Mouse (Mus musculus): ENCODE results near the gene Lama2.

Gene Lama2

DNA sequence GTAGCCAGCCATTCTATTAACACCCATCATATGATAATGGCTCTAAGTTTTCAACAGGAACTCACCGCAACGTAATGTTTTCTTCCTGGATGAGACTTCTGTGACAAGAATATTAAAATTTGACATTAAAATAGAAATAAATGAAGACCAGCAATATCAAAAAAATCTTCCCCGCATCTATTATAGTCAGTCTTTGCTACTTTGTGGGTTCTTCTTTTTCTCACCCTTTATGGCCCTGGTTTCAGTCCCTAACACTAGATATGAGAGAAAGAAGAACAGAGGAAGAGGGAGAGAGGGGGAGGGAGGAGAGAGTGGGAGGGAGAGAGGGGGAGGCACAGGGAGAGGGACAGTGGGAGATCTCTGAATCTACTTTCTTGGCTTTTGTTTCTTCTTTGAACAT lies at the start of gene Lama2:
Gene Lama2, minus strand, starts transcription at position 101 of the 400 bp plus-strand sequence.
- DNase-seq (ENCODE audit: low spot score) = no peak

DNA sequence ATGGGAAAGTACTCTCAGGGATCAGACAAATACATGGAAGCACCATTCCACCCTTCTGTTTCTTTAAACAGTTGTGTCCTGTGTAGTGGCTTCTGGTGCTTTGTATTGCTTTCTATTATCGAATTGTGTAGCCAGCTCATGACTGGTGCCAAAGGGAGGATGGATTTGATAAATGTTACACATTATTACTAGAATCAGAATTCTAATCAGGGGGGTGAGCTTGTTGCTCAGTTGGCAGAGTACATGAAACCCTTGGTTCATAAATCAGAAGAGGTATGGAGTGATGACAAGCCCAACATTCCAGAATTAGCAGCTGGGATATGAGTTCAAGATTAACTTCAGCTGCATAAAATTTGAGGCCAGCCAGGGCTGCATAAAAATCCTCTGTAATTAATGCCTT lies 44.8 kb upstream of the Lama2 start:
- DNase-seq (ENCODE audit: low spot score) = no peak

DNA sequence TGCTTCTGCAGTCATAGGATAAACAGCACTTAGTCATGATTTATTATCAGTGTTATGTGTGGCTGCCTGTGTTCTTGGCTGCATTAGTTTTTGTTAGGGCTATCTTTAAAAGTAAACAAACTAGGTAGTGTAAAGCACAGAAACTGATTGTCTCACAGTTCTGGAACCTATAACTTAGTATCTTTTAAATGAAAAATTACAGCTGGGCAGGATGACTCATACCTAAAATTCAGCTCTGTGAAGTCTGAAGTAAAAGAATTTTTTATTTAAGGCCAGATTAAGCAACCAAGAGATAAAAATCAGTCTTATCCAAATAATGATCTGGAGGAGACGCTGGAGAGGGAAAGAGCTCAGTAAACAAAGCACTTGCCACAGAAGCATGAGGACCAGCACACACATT lies 43.8 kb upstream of the Lama2 start:
- no peak for DNase-seq (ENCODE audit: low spot score)

DNA sequence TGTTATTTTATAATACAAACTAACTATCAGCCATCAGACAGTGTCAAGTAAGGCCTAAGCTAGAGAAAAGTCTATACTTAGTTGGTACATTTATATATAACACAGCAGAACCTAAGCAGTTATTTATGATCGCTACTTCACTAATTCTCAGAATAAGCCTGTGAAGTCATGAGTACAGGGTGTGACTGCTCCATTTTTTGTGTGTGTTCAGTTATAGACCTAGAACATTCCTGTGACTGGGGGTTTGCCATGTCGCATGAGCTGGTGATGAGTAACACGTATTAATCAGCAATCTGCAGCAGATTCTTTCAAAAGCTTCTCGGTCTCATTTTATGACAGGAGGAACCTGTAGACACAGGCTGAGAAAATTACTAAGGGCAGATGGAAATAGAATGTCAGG lies 34.6 kb upstream of the Lama2 start:
- no peak for DNase-seq (ENCODE audit: low spot score)

DNA sequence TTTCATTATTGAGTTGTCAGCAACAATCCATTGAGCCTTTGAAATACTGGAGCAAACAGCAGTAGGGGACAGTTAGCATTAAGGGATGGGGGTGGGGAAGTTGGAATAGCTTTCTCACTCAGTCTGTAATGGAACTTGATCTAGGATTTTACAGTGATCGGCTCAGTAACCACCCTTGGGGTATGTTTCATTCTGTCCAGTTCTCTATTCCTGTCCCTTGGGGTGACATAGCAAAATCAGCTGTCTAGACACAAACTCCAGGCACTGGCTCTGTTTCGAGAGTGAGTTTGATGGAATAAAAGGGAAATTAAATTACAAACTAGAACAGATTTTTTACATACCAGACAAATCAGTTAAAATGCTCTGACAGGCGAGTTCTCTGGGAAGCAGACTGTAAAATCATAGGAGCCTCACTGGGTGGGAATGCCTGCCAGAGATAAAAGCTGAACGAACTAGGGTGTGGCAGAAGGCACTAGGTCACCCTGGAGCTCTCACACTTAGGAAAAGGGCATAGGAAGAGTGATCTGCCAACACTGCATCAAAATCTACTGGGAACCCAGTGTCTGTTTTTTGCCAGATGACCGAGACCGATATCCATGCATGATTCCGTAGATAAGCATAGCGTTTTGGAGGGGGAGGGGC lies 33.3 kb upstream of the Lama2 start:
- no peak for DNase-seq (ENCODE audit: low spot score)

DNA sequence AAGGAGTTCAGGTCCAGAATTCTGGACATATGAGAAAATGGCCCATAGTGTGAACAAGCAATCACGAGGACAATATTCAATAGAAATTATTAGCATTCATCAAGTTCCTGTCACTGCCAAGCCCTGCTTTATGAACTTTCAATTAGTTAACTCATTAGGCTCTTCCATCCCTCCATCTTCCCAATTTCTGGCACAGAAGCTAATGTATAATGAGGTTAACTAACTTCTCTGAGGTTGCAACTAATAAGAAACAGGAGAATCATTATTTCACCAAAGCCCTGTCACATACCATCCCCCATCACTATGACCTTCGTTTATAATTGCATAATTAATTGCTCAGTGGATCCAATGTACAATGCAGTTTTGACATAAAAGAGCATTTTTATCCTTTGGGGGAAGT lies 16.2 kb upstream of the Lama2 start:
- DNase-seq (ENCODE audit: low spot score) = no peak

DNA sequence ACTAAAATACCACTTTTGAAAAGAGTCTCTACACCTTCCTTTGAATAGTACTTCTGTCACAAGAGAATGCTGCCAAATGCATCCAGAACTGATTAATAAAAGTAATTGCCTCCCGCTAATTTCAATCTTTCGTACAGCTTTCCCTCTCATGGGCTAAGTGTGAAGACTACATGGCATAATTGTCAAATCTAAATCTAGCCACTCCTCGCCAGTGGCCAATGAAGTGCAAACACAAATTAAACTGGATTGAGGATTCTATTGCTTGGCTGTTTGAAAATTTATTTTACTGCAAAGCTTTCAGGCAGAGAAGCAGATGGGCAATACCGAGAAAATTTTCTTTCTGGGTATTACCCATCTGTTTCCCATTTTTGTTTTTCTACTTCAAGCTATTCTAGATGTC lies 11.4 kb upstream of the Lama2 start:
- DNase-seq (ENCODE audit: low spot score) = no peak

DNA sequence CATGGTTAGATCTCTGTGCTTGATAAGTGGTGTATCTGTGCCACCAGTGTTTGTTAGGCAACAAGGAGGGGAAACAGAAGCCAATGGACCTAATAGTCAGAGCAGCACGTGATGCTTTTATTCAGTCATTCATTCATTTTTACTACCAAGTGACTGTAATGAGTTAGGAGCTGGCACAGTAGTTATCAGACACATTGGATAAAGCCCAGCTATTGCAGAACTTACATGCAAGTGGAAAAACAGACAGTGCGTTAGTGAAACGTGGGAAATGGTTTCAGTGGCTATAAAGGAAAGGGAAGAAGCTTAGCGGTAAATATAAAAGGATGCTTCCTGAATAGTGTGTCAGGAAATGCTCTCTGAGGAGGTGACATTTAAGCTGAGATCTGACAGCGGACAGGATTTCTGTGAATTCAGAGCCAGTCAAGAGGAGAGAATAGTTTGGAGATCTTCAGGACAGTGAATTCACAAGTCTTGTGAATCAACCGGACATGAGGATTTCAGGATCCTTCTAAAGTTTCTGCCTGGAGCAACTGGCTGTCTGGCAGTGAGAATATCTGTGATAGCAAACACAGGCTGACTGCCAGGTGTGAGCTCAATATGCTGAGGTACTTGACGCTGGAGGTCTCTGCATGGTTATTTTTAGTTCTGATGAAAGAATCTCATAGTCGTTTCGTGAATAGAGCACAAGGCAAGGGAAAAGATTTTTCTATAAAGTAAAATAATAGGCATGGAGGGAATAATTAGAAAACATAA lies 2.3 kb upstream of the Lama2 start:
- DNase-seq (ENCODE audit: low spot score) = no peak

DNA sequence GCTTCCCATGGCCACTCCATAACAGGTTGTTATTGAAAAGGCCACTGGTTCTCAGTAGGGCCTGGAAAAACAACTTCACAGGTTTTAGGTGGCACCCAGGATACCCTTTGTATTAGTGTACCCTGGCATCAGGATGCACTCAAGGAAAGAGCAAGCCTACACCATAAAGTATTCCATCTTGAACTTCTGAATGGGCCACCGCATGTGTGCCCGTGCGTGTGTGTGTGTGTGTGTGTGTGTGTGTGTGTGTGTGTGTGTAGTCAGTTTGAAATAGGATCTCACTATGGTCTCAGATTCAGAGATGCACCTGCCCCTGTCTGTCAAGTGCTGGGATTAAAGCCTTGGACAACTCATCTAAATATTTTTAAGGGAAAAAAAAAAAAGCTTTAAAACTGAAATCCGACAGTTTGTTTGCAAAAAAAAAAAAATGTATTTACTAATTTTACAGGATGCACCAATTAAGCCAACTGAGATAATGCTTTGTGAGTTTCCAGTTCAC lies 2.0 kb downstream of the Lama2 start:
- DNase-seq (ENCODE audit: low spot score) = no peak

DNA sequence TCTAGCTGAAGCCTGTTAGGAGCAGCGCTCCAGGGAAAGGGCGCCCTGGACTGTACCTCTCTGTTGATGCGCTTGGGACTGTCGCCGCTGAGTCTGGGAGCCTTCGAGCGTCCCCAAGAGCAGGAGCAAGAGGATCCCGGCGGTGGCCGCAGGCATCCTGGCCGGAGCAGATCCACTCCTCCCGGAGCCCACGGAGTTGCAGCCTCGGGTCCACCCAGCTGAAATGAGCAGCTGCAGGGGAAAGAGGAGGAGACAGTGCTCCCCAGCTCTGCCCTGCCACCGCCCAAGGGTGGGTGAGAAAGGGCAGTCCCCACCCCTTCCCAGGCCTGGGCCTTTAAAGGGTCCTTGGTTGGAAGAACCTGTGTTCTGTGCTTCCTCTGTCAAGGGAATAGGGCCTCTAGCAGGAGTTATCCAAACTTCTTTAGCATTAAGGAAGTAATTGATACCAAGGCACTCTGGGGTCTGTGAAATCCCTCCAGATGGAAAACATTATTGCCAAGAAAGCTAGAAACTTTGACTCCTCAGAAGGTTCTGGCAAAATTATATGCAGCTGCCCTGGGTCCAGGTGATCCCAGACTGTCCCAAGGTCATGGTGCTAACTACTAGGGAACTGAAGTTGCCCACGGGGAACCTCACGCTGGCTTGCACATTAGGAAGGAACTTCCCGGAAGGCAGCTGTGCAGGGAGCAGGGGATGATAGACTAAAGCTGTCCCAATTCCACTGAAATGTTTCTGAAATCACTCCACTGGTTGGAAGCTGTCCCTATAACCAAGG lies 2.7 kb downstream of the Lama2 start:
- DNase-seq (ENCODE audit: low spot score) = peak; percentile 39

DNA sequence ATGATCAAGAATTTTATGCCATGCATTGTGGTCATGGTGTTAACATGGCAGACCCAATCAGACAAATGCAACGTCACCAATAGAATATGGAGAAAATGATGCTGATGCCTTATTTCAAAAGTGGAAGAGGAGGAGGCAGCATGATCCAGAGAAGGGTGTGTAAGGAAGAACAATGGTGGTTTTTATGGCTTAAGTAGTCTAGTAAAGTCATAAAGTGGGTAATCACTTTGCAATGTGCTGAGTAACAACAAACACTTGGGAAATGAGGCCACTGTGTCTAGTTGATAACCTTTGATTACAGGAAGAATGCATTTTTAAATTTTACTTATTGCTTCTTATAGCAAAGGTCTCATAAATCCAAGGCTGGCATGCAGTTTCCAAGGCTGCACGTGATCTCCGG lies 23.9 kb downstream of the Lama2 start:
- DNase-seq (ENCODE audit: low spot score) = no peak

DNA sequence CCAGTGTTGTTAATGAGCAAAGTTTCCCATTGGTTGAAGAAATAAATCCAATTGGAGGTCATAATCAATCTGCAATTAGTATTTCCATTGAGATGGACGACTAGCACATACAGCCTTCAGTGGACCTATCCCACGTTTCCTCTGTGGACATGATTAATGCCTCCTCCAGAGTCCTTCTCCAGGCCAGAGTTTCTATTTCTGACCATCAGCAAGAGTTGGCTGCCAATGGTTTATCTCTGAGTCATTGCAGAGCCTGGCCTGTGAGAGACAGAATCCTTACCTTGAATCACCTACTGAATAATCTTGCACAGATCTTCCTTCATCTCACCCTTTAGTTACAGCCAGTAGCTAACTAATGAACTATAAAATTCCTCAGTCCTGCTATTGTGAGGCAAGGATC lies 86.3 kb downstream of the Lama2 start:
- DNase-seq (ENCODE audit: low spot score) = no peak

DNA sequence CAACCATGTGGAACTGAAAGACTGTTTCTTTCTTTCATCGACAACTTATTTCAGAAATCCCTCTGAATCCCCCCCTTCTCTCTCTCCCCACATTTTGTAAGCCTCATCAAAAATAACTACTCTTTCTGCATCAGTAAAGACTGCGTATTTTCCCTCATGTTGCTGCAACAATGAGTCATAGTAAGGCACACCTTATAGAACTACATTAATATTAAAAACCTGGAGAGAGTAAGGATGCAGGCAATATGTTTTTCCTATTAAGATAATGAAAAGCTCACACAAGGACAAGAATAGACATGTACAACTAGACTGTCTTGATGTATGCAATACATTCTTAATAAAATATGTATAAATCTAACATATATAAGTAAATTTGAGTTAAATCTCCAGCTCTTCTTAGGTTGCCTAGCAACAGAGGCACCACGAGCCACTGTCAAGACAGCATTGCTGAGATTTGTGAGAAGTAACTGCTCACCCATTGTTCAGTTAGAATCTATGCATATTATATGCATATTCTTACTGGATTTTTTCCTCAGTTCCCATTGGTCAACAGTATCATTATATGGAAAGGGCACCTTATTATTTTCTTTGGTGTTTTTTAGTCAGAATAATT lies 110.6 kb downstream of the Lama2 start:
- DNase-seq (ENCODE audit: low spot score) = no peak

DNA sequence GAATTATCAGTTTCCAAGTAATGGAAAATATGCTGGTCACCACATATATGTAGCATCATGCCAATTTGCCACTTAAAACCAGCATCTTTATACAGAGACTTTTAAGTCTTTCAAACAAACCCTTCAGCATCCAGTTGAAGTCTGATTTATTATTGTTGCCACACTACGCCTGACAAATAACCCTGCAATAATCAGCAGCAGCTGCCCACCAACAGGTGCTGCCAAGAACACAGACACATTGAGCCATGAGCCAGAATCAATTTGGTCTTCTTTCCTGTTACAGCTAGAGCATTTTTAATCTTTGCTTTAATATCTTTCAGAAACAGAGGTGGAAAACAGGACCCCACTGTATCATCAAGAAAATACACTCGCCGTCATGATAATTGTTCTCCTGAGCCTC lies 118.7 kb downstream of the Lama2 start:
- no peak for DNase-seq (ENCODE audit: low spot score)

DNA sequence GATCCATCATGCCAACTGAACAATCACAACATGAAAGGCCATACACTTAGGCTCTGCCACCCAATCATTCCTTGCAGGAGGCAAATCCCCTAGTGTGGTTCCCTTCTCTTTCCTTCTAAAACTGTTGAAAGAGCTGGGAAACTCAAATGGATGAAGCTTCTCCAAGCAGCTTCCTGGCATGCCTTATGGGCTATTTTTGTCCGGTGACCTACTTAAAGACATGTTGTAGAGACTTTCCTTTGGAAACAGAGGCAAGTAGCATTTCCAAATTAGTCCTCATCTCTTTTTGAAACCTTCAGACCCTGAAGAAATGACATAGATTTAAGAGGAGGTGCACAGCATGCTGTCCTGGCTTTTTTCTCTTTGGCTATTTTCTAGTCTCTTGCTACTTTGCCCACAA lies 131.1 kb downstream of the Lama2 start:
- no peak for DNase-seq (ENCODE audit: low spot score)

DNA sequence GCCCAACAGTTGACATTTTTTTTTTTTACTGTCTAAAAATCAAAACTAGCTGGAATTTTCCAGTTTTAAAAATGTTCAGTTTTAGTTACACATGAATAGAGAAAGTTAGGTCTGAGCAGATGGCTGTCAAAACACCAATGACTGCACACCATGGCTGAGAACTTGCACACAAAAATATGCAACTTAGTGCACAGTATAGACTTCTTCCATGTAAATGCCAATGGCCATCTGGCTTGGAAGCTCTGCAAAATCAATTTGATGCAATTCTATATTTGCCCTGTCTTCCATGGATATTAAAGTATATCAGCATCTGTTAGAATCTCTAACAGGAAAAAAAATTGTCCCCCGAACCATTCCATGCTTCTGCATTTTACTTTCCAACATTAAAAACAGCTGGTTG lies 135.5 kb downstream of the Lama2 start:
- no peak for DNase-seq (ENCODE audit: low spot score)

DNA sequence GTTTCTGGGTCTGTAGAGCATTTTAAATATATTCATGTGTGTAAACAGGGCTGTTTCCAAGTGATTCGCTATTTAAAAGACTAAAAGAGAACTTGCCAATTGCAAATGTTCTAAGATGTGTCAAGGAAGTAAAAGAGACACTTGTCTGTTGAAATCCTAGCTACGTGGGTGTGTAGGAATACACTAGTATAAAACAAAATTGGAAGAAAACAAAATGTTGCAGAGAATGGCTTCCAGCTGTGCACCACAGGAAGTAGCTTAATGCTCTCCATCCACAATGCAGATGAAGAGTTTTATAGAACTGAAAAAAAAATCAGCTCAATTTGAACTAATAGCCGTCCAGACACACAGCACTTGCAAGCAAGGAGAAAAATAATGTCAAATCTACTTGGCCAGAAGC lies 144.0 kb downstream of the Lama2 start:
- DNase-seq (ENCODE audit: low spot score) = no peak

DNA sequence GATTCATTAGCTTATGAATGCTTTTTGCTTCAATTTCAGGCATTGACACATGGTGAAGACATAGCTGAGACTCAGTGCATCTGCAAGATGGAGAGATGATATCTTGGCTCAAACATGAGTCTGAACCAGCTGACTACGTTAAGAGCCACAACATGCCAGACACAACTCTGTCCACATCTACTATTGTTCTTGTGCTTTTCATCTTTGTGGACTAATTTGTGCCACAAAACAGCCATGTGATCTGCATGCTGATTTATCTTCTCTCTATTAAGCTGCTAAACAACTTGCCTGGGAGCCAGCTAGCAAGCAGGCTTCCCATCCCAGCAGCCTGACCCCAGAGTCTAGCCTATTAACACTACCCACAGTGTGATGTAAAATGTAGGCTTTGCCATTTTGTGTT lies 151.3 kb downstream of the Lama2 start:
- no peak for DNase-seq (ENCODE audit: low spot score)

DNA sequence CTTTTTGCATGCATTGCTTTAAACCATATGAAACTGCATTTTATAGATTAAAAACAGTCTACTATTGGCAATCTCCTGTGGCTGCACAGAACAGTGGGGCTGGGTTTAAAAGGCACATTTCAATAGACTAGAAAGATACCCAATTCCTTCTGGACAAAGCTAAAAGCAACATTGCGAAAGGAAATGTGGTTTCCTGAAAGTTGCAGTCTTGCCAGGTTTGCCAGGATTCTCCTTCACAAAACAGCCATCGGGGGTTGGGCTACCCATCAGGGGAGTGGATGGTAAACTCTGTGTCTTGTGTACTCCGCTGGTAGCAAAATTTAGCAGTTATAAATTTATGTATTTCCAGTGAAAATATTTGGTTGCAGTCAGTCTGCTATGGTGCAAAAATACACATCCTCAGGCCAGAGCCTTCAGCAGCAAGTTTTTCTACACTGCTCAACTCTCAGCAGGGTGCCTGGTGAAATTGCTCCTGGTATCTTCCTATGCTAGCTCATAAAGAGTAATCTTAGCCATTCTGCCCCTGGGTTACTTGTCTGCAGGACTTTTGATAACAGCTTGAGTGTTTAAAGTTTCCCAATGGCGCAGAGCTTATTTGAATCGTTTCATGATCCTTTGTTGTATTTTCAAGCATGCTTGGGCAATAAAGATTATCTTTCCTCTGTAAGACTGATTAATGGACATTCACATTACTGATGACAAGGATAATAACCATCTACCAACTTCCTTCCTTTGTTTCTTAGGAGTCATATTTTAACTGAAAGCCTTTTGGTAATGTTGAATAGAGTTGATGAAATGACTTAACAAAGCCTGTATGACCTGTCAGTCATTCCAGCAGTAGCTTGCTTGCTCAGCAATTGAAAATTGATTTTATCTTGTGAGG lies 205.7 kb downstream of the Lama2 start:
- no peak for DNase-seq (ENCODE audit: low spot score)

DNA sequence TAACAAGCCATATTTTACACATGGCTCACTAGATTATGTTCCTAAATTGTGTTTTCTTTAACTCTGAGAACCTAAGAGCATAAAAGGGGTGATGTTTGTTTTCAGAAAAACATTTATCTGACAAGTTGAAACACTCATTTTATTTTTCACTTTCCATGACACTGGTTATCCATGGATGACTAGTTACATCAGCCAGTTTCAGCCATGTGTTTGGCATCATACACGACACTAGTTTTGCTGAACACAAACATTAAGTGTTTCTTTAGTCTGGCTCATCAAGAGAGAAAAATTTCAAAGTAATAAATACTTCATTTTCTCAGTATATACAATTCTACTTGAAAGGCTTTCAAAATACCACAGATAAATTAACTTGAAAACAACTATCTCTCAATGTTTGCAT lies 228.8 kb downstream of the Lama2 start:
- no peak for DNase-seq (ENCODE audit: low spot score)

DNA sequence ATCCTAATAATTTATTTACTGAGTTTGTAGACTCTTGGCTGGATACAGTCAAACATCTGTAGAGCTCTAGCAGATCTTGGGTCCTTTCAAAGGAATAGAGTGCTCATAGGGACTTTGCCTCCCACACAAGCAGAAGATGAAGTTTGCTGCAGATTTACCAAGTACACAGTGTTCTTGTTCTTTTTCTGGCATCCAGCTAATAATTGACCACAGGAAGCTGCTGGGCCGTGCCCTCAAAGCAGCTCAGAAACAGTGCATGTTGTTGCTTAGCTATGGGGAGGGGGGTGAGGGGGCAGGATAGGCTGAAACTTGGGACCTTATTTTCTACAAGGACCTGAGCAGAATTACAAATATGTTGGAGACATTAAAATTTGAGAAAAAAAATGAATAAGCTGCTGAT lies 232.0 kb downstream of the Lama2 start:
- no peak for DNase-seq (ENCODE audit: low spot score)

DNA sequence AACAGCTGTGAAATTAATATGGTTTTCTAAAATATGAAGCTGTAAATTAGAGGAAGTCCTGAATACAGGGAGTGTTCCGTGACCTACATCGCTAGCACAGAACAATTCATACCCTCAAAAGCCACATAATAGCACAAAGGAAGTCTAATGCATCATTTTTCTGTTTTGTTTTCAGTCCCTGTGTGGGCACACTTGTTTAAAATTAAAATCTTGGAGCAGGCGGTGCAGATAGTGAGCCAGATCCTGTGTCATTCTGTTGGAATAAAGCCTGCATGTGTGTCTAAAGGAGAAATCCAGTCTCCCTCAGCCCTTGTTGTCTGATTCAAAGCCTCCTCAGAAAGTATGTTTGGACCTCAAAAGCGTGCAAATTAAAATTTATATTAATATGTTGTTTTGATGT lies 234.9 kb downstream of the Lama2 start:
- no peak for DNase-seq (ENCODE audit: low spot score)
